18 mouse cellular contexts compared by ENCODE assay signal in genomic region chr4:71131670-71132317, GRCm38 (mm10).
DNase-seq lines count a peak whose midpoint lies in the region; ATAC-seq and TF ChIP-seq lines count a peak whose summit lies in the region.
"Had no signal": no experiment of that assay in that cellular context is flagged by ENCODE, and none has a peak within 500 bp of the region (broad histone marks: within the 10 kb centered on the region; RNA-seq: fewer than 3 reads in every experiment).

No protein-coding gene starts in this region.

- ATAC-seq in embryonic facial prominence, embryonic 11.5 days (replicated peaks; ENCODE audit: insufficient number of reproducible peaks, low FRiP score, low TSS enrichment, low read depth) = no peak
- ATAC-seq in midbrain, embryonic 14.5 days (ENCODE audit: low FRiP score, low TSS enrichment) = no peak
- no peak for ATAC-seq in midbrain, postnatal 0 days (ENCODE audit: low FRiP score)
- no peak for ATAC-seq in granulocyte monocyte progenitor cell, adult 5-6 weeks (replicated peaks; ENCODE audit: poor library complexity, severe bottlenecking)
- ATAC-seq: activated CD4-positive, CD25-positive, alpha-beta regulatory T cell, adult 4 months; CD4-positive, CD25-positive, alpha-beta regulatory T cell, adult 4 months; liver, postnatal 0 days had no signal

- no peaks in the 10 kb centered on the region for H3K9me3 ChIP-seq in embryonic facial prominence, embryonic 11.5 days (replicated peaks; ENCODE audit: control insufficient read depth, low read length)
- no peaks in the 10 kb centered on the region for H3K9me3 ChIP-seq in embryonic facial prominence, embryonic 10.5 days
- H3K9me3 ChIP-seq in midbrain, embryonic 14.5 days (ENCODE audit: control insufficient read depth, low read length) = no peaks in the 10 kb centered on the region
- no peaks in the 10 kb centered on the region for H3K9me3 ChIP-seq in midbrain, postnatal 0 days (ENCODE audit: low read length)
- H3K9me3 ChIP-seq: embryonic facial prominence, embryonic 12.5 days; hindbrain, embryonic 13.5 days; intestine, embryonic 15.5 days had no signal

- WGBS in embryonic facial prominence, embryonic 11.5 days = 33% methylated on average over 1 of the region's 1 CpGs
- WGBS in embryonic facial prominence, embryonic 10.5 days = 34% methylated on average over 1 of the region's 1 CpGs
- 45% methylated on average over 1 of the region's 1 CpGs for WGBS in midbrain, embryonic 14.5 days
- 27% methylated on average over 1 of the region's 1 CpGs for WGBS in midbrain, postnatal 0 days

- peak; percentile 41 for DNase-seq in embryonic facial prominence, embryonic 11.5 days (ENCODE audit: low spot score)
- no peak for DNase-seq in embryonic facial prominence, embryonic 10.5 days (ENCODE audit: low spot score)
- no peak for DNase-seq in layer of hippocampus, adult 2 months (ENCODE audit: low spot score in 2 of 2)
- DNase-seq in layer of hippocampus, postnatal 36 days = no peak
- peak; percentile 6 for DNase-seq in midbrain, embryonic 14.5 days
- DNase-seq in midbrain, postnatal 0 days (ENCODE audit: low spot score) = no peak
- DNase-seq: adrenal gland, postnatal 14 days; cerebellum, adult 11 months; gastrocnemius, adult 2 months; liver, postnatal 0 days; lung, postnatal 4 days had no signal

- no peak overlapping the region for H3K4me2 ChIP-seq in embryonic facial prominence, embryonic 11.5 days (ENCODE audit: low read depth, low read length)
- H3K4me2 ChIP-seq in midbrain, embryonic 14.5 days (ENCODE audit: low read length) = no peak overlapping the region
- no peak overlapping the region for H3K4me2 ChIP-seq in midbrain, postnatal 0 days (ENCODE audit: low read depth, low read length, poor library complexity, severe bottlenecking)
- H3K4me2 ChIP-seq: embryonic facial prominence, embryonic 12.5 days; heart, embryonic 11.5 days; hindbrain, embryonic 13.5 days; intestine, embryonic 15.5 days had no signal

- no peak overlapping the region for H3K4me3 ChIP-seq in embryonic facial prominence, embryonic 11.5 days (ENCODE audit: low read depth, low read length)
- H3K4me3 ChIP-seq in embryonic facial prominence, embryonic 10.5 days = no peak overlapping the region
- no peak overlapping the region for H3K4me3 ChIP-seq in layer of hippocampus, adult 2 months
- no peak overlapping the region for H3K4me3 ChIP-seq in midbrain, embryonic 14.5 days (replicated peaks; ENCODE audit: low read depth, low read length)
- H3K4me3 ChIP-seq in midbrain, postnatal 0 days (ENCODE audit: low read depth, low read length) = no peak overlapping the region
- H3K4me3 ChIP-seq: embryonic facial prominence, embryonic 12.5 days; gastrocnemius, adult 2 months; hindbrain, embryonic 13.5 days; intestine, embryonic 15.5 days had no signal

- H3K9ac ChIP-seq in embryonic facial prominence, embryonic 11.5 days (replicated peaks; ENCODE audit: low read length) = no peak overlapping the region
- no peak overlapping the region for H3K9ac ChIP-seq in midbrain, embryonic 14.5 days (replicated peaks; ENCODE audit: low read length)
- H3K9ac ChIP-seq in midbrain, postnatal 0 days (replicated peaks; ENCODE audit: low read length, poor library complexity, severe bottlenecking) = no peak overlapping the region
- H3K9ac ChIP-seq: embryonic facial prominence, embryonic 12.5 days; hindbrain, embryonic 13.5 days; intestine, embryonic 15.5 days; liver, postnatal 0 days had no signal

- no peak for TF ChIP-seq CTCF in layer of hippocampus, adult 2 months (conservative IDR thresholded peaks at IDR 0.05)
- no peak for TF ChIP-seq CTCF in midbrain, postnatal 0 days (IDR thresholded peaks at IDR 0.05)

- H3K36me3 ChIP-seq in embryonic facial prominence, embryonic 11.5 days (replicated peaks; ENCODE audit: control insufficient read depth, insufficient read depth, low read depth, low read length) = no peaks in the 10 kb centered on the region
- no peaks in the 10 kb centered on the region for H3K36me3 ChIP-seq in embryonic facial prominence, embryonic 10.5 days (replicated peaks)
- H3K36me3 ChIP-seq in midbrain, embryonic 14.5 days (ENCODE audit: control insufficient read depth, insufficient read depth, low read length) = no peaks in the 10 kb centered on the region
- no peaks in the 10 kb centered on the region for H3K36me3 ChIP-seq in midbrain, postnatal 0 days (ENCODE audit: insufficient read depth, low read length)
- H3K36me3 ChIP-seq: embryonic facial prominence, embryonic 12.5 days; hindbrain, embryonic 13.5 days; intestine, embryonic 15.5 days had no signal

- no peak overlapping the region for H3K27ac ChIP-seq in embryonic facial prominence, embryonic 11.5 days (replicated peaks; ENCODE audit: low read depth, low read length)
- H3K27ac ChIP-seq in embryonic facial prominence, embryonic 10.5 days (replicated peaks) = no peak overlapping the region
- H3K27ac ChIP-seq in layer of hippocampus, adult 2 months = peak overlapping the region; percentile 75
- H3K27ac ChIP-seq in midbrain, embryonic 14.5 days (replicated peaks; ENCODE audit: low read depth, low read length) = no peak overlapping the region
- no peak overlapping the region for H3K27ac ChIP-seq in midbrain, postnatal 0 days (ENCODE audit: low read depth, low read length)
- H3K27ac ChIP-seq: embryonic facial prominence, embryonic 12.5 days; gastrocnemius, adult 2 months; hindbrain, embryonic 13.5 days; intestine, embryonic 15.5 days had no signal

- H3K4me1 ChIP-seq in embryonic facial prominence, embryonic 11.5 days (ENCODE audit: control insufficient read depth, insufficient read depth, low read length) = no peaks in the 10 kb centered on the region
- H3K4me1 ChIP-seq in embryonic facial prominence, embryonic 10.5 days = peaks cover 22% of the 10 kb centered on the region
- no peaks in the 10 kb centered on the region; the same call in 1 of the 2 replicates for H3K4me1 ChIP-seq in midbrain, embryonic 14.5 days (ENCODE audit: control insufficient read depth, insufficient read depth, low read length)
- H3K4me1 ChIP-seq in midbrain, postnatal 0 days (ENCODE audit: insufficient read depth, low read length) = no peaks in the 10 kb centered on the region
- H3K4me1 ChIP-seq: intestine, embryonic 15.5 days had no signal

- H3K27me3 ChIP-seq in embryonic facial prominence, embryonic 11.5 days (ENCODE audit: control insufficient read depth, insufficient read depth, low read length) = no peaks in the 10 kb centered on the region
- no peaks in the 10 kb centered on the region for H3K27me3 ChIP-seq in embryonic facial prominence, embryonic 10.5 days (replicated peaks; ENCODE audit: low read depth, poor library complexity, severe bottlenecking)
- no peaks in the 10 kb centered on the region for H3K27me3 ChIP-seq in midbrain, embryonic 14.5 days (ENCODE audit: control insufficient read depth, insufficient read depth, low read length)
- no peaks in the 10 kb centered on the region for H3K27me3 ChIP-seq in midbrain, postnatal 0 days (ENCODE audit: insufficient read depth, low read length)
- H3K27me3 ChIP-seq: embryonic facial prominence, embryonic 12.5 days; intestine, embryonic 15.5 days had no signal

Comparison
In these comparisons a context has a peak if more than half of its experiments do, and no peak if none do; other contexts are left out.
1. DNase-seq: peak in embryonic facial prominence, embryonic 11.5 days (single experiment) and midbrain, embryonic 14.5 days (single experiment); none in embryonic facial prominence, embryonic 10.5 days (single experiment), layer of hippocampus, adult 2 months (0 of 2), layer of hippocampus, postnatal 36 days (0 of 2) and midbrain, postnatal 0 days (single experiment).